Mouse (Mus musculus): ENCODE results near the gene Timm9. TPM values are rescaled to one million over a fixed set of nuclear protein-coding genes. Genes with fewer than 3 reads are reported as not detected.

Gene Timm9
- total and polyA plus RNA-seq, 3 experiments = 77.3 to 127 (median 82.8) TPM

GRCm38 (mm10) chr12:71136974-71137491 is 549 bp upstream of the Timm9 start:
- TF ChIP-seq POLR2A (IDR thresholded peaks at IDR 0.05; ENCODE audit: low read depth, low read length) (peak; percentile 82), MEF2A (IDR thresholded peaks at IDR 0.05; ENCODE audit: borderline replicate concordance, low read depth, low read length) (peak; percentile 37; the same call in 1 of the 2 replicates), ELF1 (IDR thresholded peaks at IDR 0.05; ENCODE audit: low read depth, low read length) (peak; percentile 35), NELFE (IDR thresholded peaks at IDR 0.05; ENCODE audit: low read depth, low read length) (peak; percentile 86), USF1 (IDR thresholded peaks at IDR 0.05; ENCODE audit: low read depth, low read length) (no peak), CTCF (conservative IDR thresholded peaks at IDR 0.05 in 1 of 2, IDR thresholded peaks at IDR 0.05 in 1 of 2; ENCODE audit: low read depth in 2 of 2, low read length in 2 of 2) (no peak), TCF12 (IDR thresholded peaks at IDR 0.05; ENCODE audit: low read depth, low read length) (peak; percentile 68), USF2 (conservative IDR thresholded peaks at IDR 0.05; ENCODE audit: low read depth, low read length) (no peak), CHD1 (IDR thresholded peaks at IDR 0.05; ENCODE audit: low read depth, low read length) (no peak), RAD21 (IDR thresholded peaks at IDR 0.05; ENCODE audit: low read depth, low read length) (no peak), MAZ (IDR thresholded peaks at IDR 0.05; ENCODE audit: low read depth, low read length) (peak; percentile 96), JUN (IDR thresholded peaks at IDR 0.05; ENCODE audit: insufficient read depth, low read depth, low read length) (no peak), ZNF384 (IDR thresholded peaks at IDR 0.05; ENCODE audit: low read depth, low read length) (peak; percentile 72), KAT2A (IDR thresholded peaks at IDR 0.05; ENCODE audit: insufficient replicate concordance, low read length) (0 out of 2 replicates have a peak, but pooled peaks have one; percentile 50), NRF1 (IDR thresholded peaks at IDR 0.05; ENCODE audit: low read depth, low read length) (peak; percentile 87), JUND (conservative IDR thresholded peaks at IDR 0.05; ENCODE audit: low read depth, low read length) (no peak), PAX5 (IDR thresholded peaks at IDR 0.05; ENCODE audit: low read length) (no peak), TBP (conservative IDR thresholded peaks at IDR 0.05; ENCODE audit: low read depth, low read length) (peak; percentile 42; the same call in 1 of the 2 replicates), MYC (IDR thresholded peaks at IDR 0.05; ENCODE audit: low read depth, low read length) (no peak; the same call in 1 of the 2 replicates), SIN3A (IDR thresholded peaks at IDR 0.05; ENCODE audit: low read length) (peak; percentile 47; the same call in 1 of the 2 replicates), SMC3 (IDR thresholded peaks at IDR 0.05; ENCODE audit: low read depth, low read length) (no peak), HCFC1 (IDR thresholded peaks at IDR 0.05; ENCODE audit: low read depth, low read length) (peak; percentile 82), BHLHE40 (IDR thresholded peaks at IDR 0.05; ENCODE audit: low read depth, low read length) (no peak), CHD2 (IDR thresholded peaks at IDR 0.05; ENCODE audit: low read length) (peak; percentile 57; the same call in 1 of the 2 replicates), MAFK (IDR thresholded peaks at IDR 0.05; ENCODE audit: insufficient replicate concordance, low read length) (no peak), IRF4 (IDR thresholded peaks at IDR 0.05; ENCODE audit: low read depth, low read length) (peak; percentile 53; the same call in 1 of the 2 replicates)
- Histone ChIP-seq H3K27me3 (replicated peaks) (no peaks in the 10 kb centered on the region), H3K4me1 (ENCODE audit: control insufficient read depth in 1 of 2, insufficient read depth in 2 of 2) (peaks cover 5 to 26% of the 10 kb centered on the region in 2 experiments; a peak in 3 of 4 replicates), H3K9me3 (replicated peaks; ENCODE audit: low read length) (no peaks in the 10 kb centered on the region), H3K27ac (ENCODE audit: insufficient read depth, low read depth) (no peak overlapping the region; the same call in 1 of the 2 replicates), H3K9ac (ENCODE audit: insufficient read depth, low read depth) (peak overlapping the region; percentile 86), H3K4me3 (replicated peaks in 1 of 3; ENCODE audit: low read depth in 2 of 3, low read length in 2 of 3, poor library complexity in 1 of 3) (peak overlapping the region; percentile 71 to 98 (median 83)), H3K36me3 (replicated peaks in 1 of 2; ENCODE audit: control insufficient read depth in 1 of 2, insufficient read depth in 1 of 2, low read length in 1 of 2) (peaks cover 20 to 51% of the 10 kb centered on the region in 2 experiments), H3K4me2 (ENCODE audit: insufficient read depth, low read depth, poor library complexity, severe bottlenecking) (peak overlapping the region; percentile 5; the same call in 1 of the 2 replicates), H3K79me2 (replicated peaks; ENCODE audit: control insufficient read depth, extremely low read depth, insufficient read depth, poor library complexity, severe bottlenecking) (peaks cover 48% of the 10 kb centered on the region)
- peak; percentile 90 for DNase-seq (ENCODE audit: extremely low read depth)
- in situ Hi-C loops (cut with MboI; ENCODE audit: low pct_ligation_motif_present, low pct_unique_long_range_greater_than_20kb, low sequenced_read_pairs) = loop anchor here (25.0 kb wide), 1 partner anchor 575 kb away; no protein-coding TSS in a partner anchor
- dilution Hi-C loops (cut with MboI; ENCODE audit: extremely low pct_ligation_motif_present, extremely low pct_unique_long_range_greater_than_20kb, low sequenced_read_pairs) = no loop called here

Data from CH12.LX (cell line).